Comparison of ENCODE assay signal across 17 mouse cellular contexts in the genomic region with DNA sequence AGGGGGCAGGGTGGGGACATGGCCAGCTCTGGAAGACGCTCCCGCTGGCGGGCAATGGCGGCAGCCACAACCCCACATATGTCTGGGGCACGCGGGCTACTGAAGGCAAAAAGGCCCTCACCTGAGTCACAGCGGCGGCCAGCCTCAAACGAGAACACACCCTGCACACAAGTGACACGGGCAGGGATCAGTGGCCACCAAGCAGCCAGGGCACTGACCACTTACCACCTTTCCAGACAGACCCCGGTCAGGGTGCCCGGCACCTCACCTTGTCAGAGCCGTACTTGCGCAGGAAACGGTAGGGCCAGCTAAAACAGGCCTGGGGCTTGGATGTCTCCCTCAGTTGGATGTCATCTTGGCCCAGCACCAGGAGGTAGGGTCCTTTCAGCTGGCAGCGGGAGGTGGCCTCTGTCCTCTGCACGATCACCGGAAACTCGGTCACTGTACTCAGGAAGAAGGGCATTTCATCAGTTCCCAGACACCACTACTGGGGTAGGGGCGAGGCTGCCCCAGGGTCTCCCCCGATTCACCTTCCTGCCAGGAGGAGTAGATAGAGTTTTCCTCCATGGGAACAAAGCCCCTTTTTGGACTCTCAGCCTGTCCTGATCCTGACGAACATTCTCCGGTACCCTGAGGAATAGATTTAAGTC. TPM values are rescaled to one million over a fixed set of nuclear protein-coding genes. Genes with fewer than 3 reads are reported as not detected.
DNase-seq lines count a peak whose midpoint lies in the region; ATAC-seq and TF ChIP-seq lines count a peak whose summit lies in the region.
"Had no signal": no experiment of that assay in that cellular context is flagged by ENCODE, and none has a peak within 500 bp of the region (broad histone marks: within the 10 kb centered on the region; RNA-seq: fewer than 3 reads in every experiment).

No protein-coding gene starts in this region.

- no peak for TF ChIP-seq EP300 in ES-Bruce4 (IDR thresholded peaks at IDR 0.05; ENCODE audit: insufficient read depth, low read depth, low read length)

- H3K4me3 ChIP-seq in hindbrain, embryonic 11.5 days (ENCODE audit: low read depth, low read length), result no peak overlapping the region
- no peak overlapping the region for H3K4me3 ChIP-seq in hindbrain, postnatal 0 days (ENCODE audit: low read length)
- no peak overlapping the region; the same call in 1 of the 2 replicates for H3K4me3 ChIP-seq in ES-Bruce4 (ENCODE audit: low read depth, low read length)
- H3K4me3 ChIP-seq in liver, embryonic 12.5 days, result no peak overlapping the region
- H3K4me3 ChIP-seq: hindbrain, embryonic 15.5 days; layer of hippocampus, adult 2 months; left cerebral cortex, adult 2 months; midbrain, embryonic 13.5 days had no signal

- H3K9me3 ChIP-seq in hindbrain, embryonic 11.5 days (ENCODE audit: control insufficient read depth, low read length), result no peaks in the 10 kb centered on the region
- no peaks in the 10 kb centered on the region for H3K9me3 ChIP-seq in hindbrain, postnatal 0 days (ENCODE audit: low read length)
- H3K9me3 ChIP-seq in ES-Bruce4 (replicated peaks; ENCODE audit: control insufficient read depth, insufficient read depth, low read length, poor library complexity, severe bottlenecking), result no peaks in the 10 kb centered on the region
- no peaks in the 10 kb centered on the region for H3K9me3 ChIP-seq in liver, embryonic 12.5 days (replicated peaks)
- H3K9me3 ChIP-seq: hindbrain, embryonic 15.5 days; midbrain, embryonic 13.5 days had no signal

- no peak for TF ChIP-seq POLR2A in ES-Bruce4 (IDR thresholded peaks at IDR 0.05; ENCODE audit: insufficient read depth, low read length)

- H3K4me2 ChIP-seq in hindbrain, embryonic 11.5 days (replicated peaks; ENCODE audit: low read depth, low read length), result no peak overlapping the region
- H3K4me2 ChIP-seq in hindbrain, postnatal 0 days (ENCODE audit: low read depth, low read length), result no peak overlapping the region
- H3K4me2 ChIP-seq in liver, embryonic 12.5 days, result no peak overlapping the region
- H3K4me2 ChIP-seq: hindbrain, embryonic 15.5 days; midbrain, embryonic 13.5 days had no signal

- H3K27me3 ChIP-seq in hindbrain, embryonic 11.5 days (ENCODE audit: control insufficient read depth, insufficient read depth, low read length), result no peaks in the 10 kb centered on the region
- H3K27me3 ChIP-seq in hindbrain, postnatal 0 days (ENCODE audit: insufficient read depth, low read length), result no peaks in the 10 kb centered on the region
- H3K27me3 ChIP-seq in ES-Bruce4 (ENCODE audit: control insufficient read depth, insufficient read depth, low read length, poor library complexity, severe bottlenecking), result no peaks in the 10 kb centered on the region
- peaks cover 3% of the 10 kb centered on the region; the same call in 1 of the 2 replicates for H3K27me3 ChIP-seq in liver, embryonic 12.5 days (replicated peaks)
- H3K27me3 ChIP-seq: hindbrain, embryonic 15.5 days; midbrain, embryonic 13.5 days had no signal

- H3K4me1 ChIP-seq in hindbrain, embryonic 11.5 days (replicated peaks; ENCODE audit: control insufficient read depth, insufficient read depth, low read length), result no peaks in the 10 kb centered on the region
- H3K4me1 ChIP-seq in hindbrain, postnatal 0 days (ENCODE audit: insufficient read depth, low read length), result no peaks in the 10 kb centered on the region
- H3K4me1 ChIP-seq in ES-Bruce4 (ENCODE audit: control insufficient read depth, insufficient read depth, low read length), result no peaks in the 10 kb centered on the region
- peaks cover 35% of the 10 kb centered on the region for H3K4me1 ChIP-seq in liver, embryonic 12.5 days
- H3K4me1 ChIP-seq: hindbrain, embryonic 15.5 days; midbrain, embryonic 13.5 days had no signal

- no peak overlapping the region for H3K27ac ChIP-seq in hindbrain, embryonic 11.5 days (ENCODE audit: low read depth, low read length)
- no peak overlapping the region for H3K27ac ChIP-seq in hindbrain, postnatal 0 days
- no peak overlapping the region for H3K27ac ChIP-seq in ES-Bruce4 (ENCODE audit: insufficient read depth, low read length)
- H3K27ac ChIP-seq in liver, embryonic 12.5 days, result 0 out of 2 replicates have a peak overlapping the region, but pooled peaks have one; percentile 12
- H3K27ac ChIP-seq: hindbrain, embryonic 15.5 days; layer of hippocampus, adult 2 months; left cerebral cortex, adult 2 months; midbrain, embryonic 13.5 days had no signal

- peak; percentile 91 for DNase-seq in heart, adult 11 months
- DNase-seq in heart, adult 18-20 months, result no peak
- DNase-seq in hindbrain, embryonic 11.5 days (ENCODE audit: low spot score), result no peak
- no peak for DNase-seq in hindbrain, postnatal 0 days (ENCODE audit: low spot score)
- no peak for DNase-seq in cerebellum, postnatal 4 days (ENCODE audit: low spot score in 2 of 2)
- DNase-seq: B cell, adult 2 months; cerebellum, adult 9-11 months; right cerebral cortex, postnatal 4 days; thymus, adult 2 months had no signal

- 91% methylated on average over 23 of the region's 23 CpGs for WGBS in hindbrain, embryonic 11.5 days
- 93% methylated on average over 23 of the region's 23 CpGs for WGBS in hindbrain, postnatal 0 days
- 82% methylated on average over 23 of the region's 23 CpGs for WGBS in liver, embryonic 12.5 days (ENCODE audit: insufficient replicate concordance)

- no peak for TF ChIP-seq CTCF in hindbrain, postnatal 0 days (IDR thresholded peaks at IDR 0.05; ENCODE audit: low read depth)
- TF ChIP-seq CTCF in ES-Bruce4 (IDR thresholded peaks at IDR 0.05; ENCODE audit: low read depth, low read length), result no peak

- 0 out of 2 replicates have a peak overlapping the region, but pooled peaks have one; percentile 23 for H3K9ac ChIP-seq in hindbrain, embryonic 11.5 days (ENCODE audit: low read depth, low read length)
- no peak overlapping the region for H3K9ac ChIP-seq in hindbrain, postnatal 0 days (replicated peaks; ENCODE audit: low read length)
- peak overlapping the region; percentile 14 for H3K9ac ChIP-seq in ES-Bruce4 (ENCODE audit: low read depth, poor library complexity, severe bottlenecking)
- H3K9ac ChIP-seq in liver, embryonic 12.5 days, result no peak overlapping the region
- H3K9ac ChIP-seq: hindbrain, embryonic 15.5 days; midbrain, embryonic 13.5 days had no signal

- no peak for ATAC-seq in hindbrain, embryonic 11.5 days (ENCODE audit: low FRiP score)
- no peak for ATAC-seq in hindbrain, postnatal 0 days
- ATAC-seq in liver, embryonic 12.5 days, result no peak
- ATAC-seq: forebrain, embryonic 14.5 days; intestine, postnatal 0 days; midbrain, embryonic 13.5 days had no signal

- H3K36me3 ChIP-seq in hindbrain, embryonic 11.5 days (ENCODE audit: control insufficient read depth, insufficient read depth, low read length), result peaks cover 1% of the 10 kb centered on the region; the same call in 1 of the 2 replicates
- H3K36me3 ChIP-seq in hindbrain, postnatal 0 days (ENCODE audit: insufficient read depth, low read length), result no peaks in the 10 kb centered on the region
- no peaks in the 10 kb centered on the region for H3K36me3 ChIP-seq in ES-Bruce4 (ENCODE audit: control insufficient read depth, insufficient read depth, low read length, poor library complexity, severe bottlenecking)
- peaks cover 7% of the 10 kb centered on the region for H3K36me3 ChIP-seq in liver, embryonic 12.5 days
- H3K36me3 ChIP-seq: hindbrain, embryonic 15.5 days had no signal

RNA-seq across cellular contexts. Expression of gene Dok3, which starts 5.0 kb away (rescaled TPM):
- total RNA-seq in heart, adult 18-20 months (2021), result 1 to 10 TPM; 1.6 to 3.3 TPM
- 2.2 and 2.8 TPM in 2 replicates for polyA plus RNA-seq in hindbrain, embryonic 11.5 days (2014; fragmentation: Nextera tagmentation; extraction: Ambion mirVana)
- 4.7 and 5.2 TPM in 2 replicates for total RNA-seq in hindbrain, postnatal 0 days (2014; rRNA removed)
- polyA plus RNA-seq in hindbrain, postnatal 0 days (2015; fragmentation: Nextera tagmentation; extraction: Ambion mirVana), result 1.1 and 1.6 TPM in 2 replicates
- 0.39 and 1.0 TPM in 2 replicates for polyA plus RNA-seq in ES-Bruce4 (2011; ENCODE audit: insufficient read depth, insufficient read length, low read depth, missing spikeins)
- polyA plus RNA-seq in liver, embryonic 12.5 days (2016; fragmentation: Nextera tagmentation; extraction: Ambion mirVana), result 3.4 and 4.4 TPM in 2 replicates

RNA-seq across cellular contexts. Expression of gene Pdlim7, which starts 10.6 kb away (rescaled TPM):
- total RNA-seq in heart, adult 18-20 months (2021), result 10 to 100 TPM; 42.2 to 46.6 TPM
- polyA plus RNA-seq in hindbrain, embryonic 11.5 days (2014; fragmentation: Nextera tagmentation; extraction: Ambion mirVana), result 135 and 152 TPM in 2 replicates
- total RNA-seq in hindbrain, postnatal 0 days (2014; rRNA removed), result 43.4 and 49.9 TPM in 2 replicates
- 133 TPM in 2 replicates for polyA plus RNA-seq in hindbrain, postnatal 0 days (2015; fragmentation: Nextera tagmentation; extraction: Ambion mirVana)
- polyA plus RNA-seq in ES-Bruce4 (2011; ENCODE audit: insufficient read depth, insufficient read length, low read depth, missing spikeins), result 84.4 and 97.7 TPM in 2 replicates
- 44.3 and 45.2 TPM in 2 replicates for polyA plus RNA-seq in liver, embryonic 12.5 days (2016; fragmentation: Nextera tagmentation; extraction: Ambion mirVana)

RNA-seq across cellular contexts. Expression of gene Ddx41, which starts 12.4 kb away (rescaled TPM):
- 10 to 100 TPM; 11.6 to 13.8 TPM for total RNA-seq in heart, adult 18-20 months (2021)
- polyA plus RNA-seq in hindbrain, embryonic 11.5 days (2014; fragmentation: Nextera tagmentation; extraction: Ambion mirVana), result 67.6 and 75.0 TPM in 2 replicates
- 48.6 and 53.4 TPM in 2 replicates for total RNA-seq in hindbrain, postnatal 0 days (2014; rRNA removed)
- 44.4 and 47.2 TPM in 2 replicates for polyA plus RNA-seq in hindbrain, postnatal 0 days (2015; fragmentation: Nextera tagmentation; extraction: Ambion mirVana)
- 55.2 and 63.9 TPM in 2 replicates for polyA plus RNA-seq in ES-Bruce4 (2011; ENCODE audit: insufficient read depth, insufficient read length, low read depth, missing spikeins)
- polyA plus RNA-seq in liver, embryonic 12.5 days (2016; fragmentation: Nextera tagmentation; extraction: Ambion mirVana), result 40.2 and 42.0 TPM in 2 replicates

RNA-seq across cellular contexts. Expression of gene Dbn1, which starts 36.2 kb away (rescaled TPM):
- total RNA-seq in heart, adult 18-20 months (2021), result 1 to 10 TPM; 5.7 to 6.4 TPM
- 277 and 314 TPM in 2 replicates for polyA plus RNA-seq in hindbrain, embryonic 11.5 days (2014; fragmentation: Nextera tagmentation; extraction: Ambion mirVana)
- 442 and 446 TPM in 2 replicates for total RNA-seq in hindbrain, postnatal 0 days (2014; rRNA removed)
- 369 and 371 TPM in 2 replicates for polyA plus RNA-seq in hindbrain, postnatal 0 days (2015; fragmentation: Nextera tagmentation; extraction: Ambion mirVana)
- polyA plus RNA-seq in ES-Bruce4 (2011; ENCODE audit: insufficient read depth, insufficient read length, low read depth, missing spikeins), result 43.6 and 44.3 TPM in 2 replicates
- 24.2 and 27.0 TPM in 2 replicates for polyA plus RNA-seq in liver, embryonic 12.5 days (2016; fragmentation: Nextera tagmentation; extraction: Ambion mirVana)

RNA-seq across cellular contexts. Expression of gene Fam193b, which starts 46.8 kb away (rescaled TPM):
- 10 to 100 TPM; 11.7 to 14.3 TPM for total RNA-seq in heart, adult 18-20 months (2021)
- 44.5 and 45.9 TPM in 2 replicates for polyA plus RNA-seq in hindbrain, embryonic 11.5 days (2014; fragmentation: Nextera tagmentation; extraction: Ambion mirVana)
- 60.2 and 87.5 TPM in 2 replicates for total RNA-seq in hindbrain, postnatal 0 days (2014; rRNA removed)
- polyA plus RNA-seq in hindbrain, postnatal 0 days (2015; fragmentation: Nextera tagmentation; extraction: Ambion mirVana), result 38.8 and 38.9 TPM in 2 replicates
- 41.8 and 47.7 TPM in 2 replicates for polyA plus RNA-seq in ES-Bruce4 (2011; ENCODE audit: insufficient read depth, insufficient read length, low read depth, missing spikeins)
- 15.9 and 17.5 TPM in 2 replicates for polyA plus RNA-seq in liver, embryonic 12.5 days (2016; fragmentation: Nextera tagmentation; extraction: Ambion mirVana)

Comparison
In these comparisons a context has a peak if more than half of its experiments do, and no peak if none do; other contexts are left out.
1. H3K9ac ChIP-seq: peak in hindbrain, embryonic 11.5 days (single experiment) and ES-Bruce4 (single experiment); none in hindbrain, postnatal 0 days (single experiment) and liver, embryonic 12.5 days (single experiment).